Mouse (Mus musculus) layer of hippocampus, postnatal 25 days (tissue): ENCODE measurements around the gene Sbno1. TPM values are rescaled to one million over a fixed set of nuclear protein-coding genes. Genes with fewer than 3 reads are reported as not detected.
"Not testable (repeated sequence)": the region's sequence is repeated elsewhere in the genome, so short reads cannot be mapped to it uniquely, and the experiment has no call there.

ENCODE experiments used
- DNase-seq, 2 experiments: peaks; one replicate each; pipeline ENCODE4 v3.0.0; 2022; ENCODE audit warnings: mixed read lengths in 2 of 2, low spot score in 1 of 2; ENCODE audit errors: extremely low spot score in 1 of 2
- total RNA-seq, 2 experiments: library from RNA; stranded (reverse); gene quantifications; 2 replicates each; pipeline ENCODE4 v1.2.3; 2021

Sbno1 gene
- 100 to 1,000 TPM; 143 to 144 TPM for total RNA-seq

DNA sequence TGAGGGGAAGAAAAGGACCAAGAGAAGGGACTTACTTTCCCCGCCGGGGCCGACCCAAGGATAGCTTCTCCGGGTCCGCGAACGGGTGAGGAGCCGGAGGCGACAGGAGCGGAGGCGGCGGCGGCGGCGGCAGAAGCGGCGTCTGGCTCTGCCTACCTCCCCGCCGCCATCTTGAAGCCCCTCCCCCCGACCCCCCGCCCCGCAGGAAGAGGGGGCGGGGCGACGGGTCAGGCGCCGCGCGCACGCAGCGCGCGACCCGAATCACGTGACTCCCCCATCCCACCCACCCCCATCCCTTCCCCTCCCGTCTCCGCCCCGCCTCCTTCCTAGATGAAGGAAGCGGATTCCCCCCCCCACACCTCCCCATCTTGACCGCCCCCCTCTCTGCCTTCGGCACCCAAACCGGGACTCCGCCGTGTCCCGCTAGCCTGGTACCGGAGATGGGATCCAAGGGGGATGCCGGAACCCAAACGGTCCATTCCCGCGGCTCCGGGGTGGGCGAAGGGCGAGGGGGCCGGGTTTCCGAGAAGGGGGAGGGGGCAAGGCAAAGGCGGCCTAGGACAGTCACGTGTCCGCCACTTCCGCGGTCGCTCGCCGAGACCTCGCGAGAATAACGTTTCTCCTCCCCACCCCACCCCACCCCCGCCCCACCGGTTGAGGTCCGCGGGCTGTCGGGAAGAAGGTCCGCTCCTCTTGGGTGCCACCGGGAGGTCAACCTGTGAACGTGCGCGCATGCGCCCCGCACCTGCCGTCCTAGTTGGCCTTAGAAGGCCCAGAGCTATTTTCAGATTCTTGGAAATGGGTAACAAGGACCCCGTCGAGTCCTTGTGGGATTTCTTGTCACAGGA is at the start of gene Sbno1:
Gene Sbno1, minus strand, starts transcription at position 590 of the 848 bp plus-strand sequence.
- DNase-seq: peak; percentile 80 to 90

DNA sequence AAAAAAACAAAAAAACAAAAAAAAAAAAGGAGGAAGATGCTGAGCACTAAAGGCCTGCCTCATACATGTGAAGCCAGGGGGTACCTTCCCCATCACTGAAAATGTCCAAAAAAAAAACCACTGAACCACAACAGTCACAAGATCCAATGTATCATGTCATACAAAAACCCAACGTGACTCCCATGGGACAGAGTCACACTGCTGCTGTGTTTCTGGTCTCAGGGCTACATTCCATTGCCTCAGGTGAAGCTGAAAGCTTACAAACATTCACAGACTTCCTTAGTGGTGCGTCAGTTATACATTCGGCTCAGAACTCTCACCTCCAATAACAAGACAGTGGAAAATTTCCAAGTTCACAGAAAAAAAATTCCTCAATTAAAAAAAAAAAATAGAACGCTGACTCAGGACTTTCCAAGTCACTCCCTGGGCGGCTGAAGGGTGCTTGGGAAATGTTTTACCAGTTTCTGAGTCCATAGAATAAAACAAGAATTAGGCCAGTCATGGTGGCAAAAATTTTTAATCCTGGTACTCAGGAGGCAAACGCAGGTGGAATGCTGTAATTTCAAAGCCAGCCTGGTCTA is 44.9 kb upstream of the Sbno1 start:
- DNase-seq: no peak

DNA sequence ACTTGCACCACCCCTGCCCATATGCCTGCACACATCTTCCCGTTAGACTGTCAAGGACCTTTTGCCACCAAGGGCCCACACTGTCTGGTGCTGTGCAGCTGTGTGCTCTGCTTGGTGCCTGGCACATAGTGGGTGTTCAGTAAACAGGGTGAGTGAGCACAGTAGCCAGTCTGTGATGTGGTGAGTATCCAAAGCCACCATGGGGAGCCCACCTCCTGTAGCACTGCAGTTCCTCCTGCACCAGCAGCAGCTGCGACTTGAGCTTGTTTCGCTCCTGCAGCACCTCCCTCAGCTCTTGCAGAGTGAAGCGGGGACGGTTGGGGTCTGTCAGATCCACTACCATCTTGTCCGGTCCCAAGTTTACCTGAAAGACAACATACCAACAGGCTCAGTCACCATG is 43.7 kb upstream of the Sbno1 start:
- no peak for DNase-seq

DNA sequence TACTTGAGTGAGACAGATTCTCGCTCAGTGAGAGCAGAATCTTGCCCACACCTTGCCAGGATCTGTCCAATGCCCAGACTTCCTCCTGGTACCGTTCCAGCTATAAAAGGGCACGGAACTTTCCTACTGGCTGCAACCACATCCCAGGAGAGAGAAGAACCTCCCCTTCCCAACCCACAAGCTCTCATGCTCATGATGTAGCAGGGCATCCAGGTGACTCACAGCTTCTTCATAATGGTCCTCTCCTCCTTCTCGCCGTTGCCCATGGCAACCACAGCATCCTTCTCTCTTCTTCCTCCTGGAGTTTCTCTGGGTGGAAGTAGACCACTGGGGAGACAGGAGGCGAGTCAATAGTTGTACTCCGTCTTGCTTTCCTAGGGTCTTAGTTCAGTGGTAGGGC is 42.6 kb upstream of the Sbno1 start:
- DNase-seq: no peak

DNA sequence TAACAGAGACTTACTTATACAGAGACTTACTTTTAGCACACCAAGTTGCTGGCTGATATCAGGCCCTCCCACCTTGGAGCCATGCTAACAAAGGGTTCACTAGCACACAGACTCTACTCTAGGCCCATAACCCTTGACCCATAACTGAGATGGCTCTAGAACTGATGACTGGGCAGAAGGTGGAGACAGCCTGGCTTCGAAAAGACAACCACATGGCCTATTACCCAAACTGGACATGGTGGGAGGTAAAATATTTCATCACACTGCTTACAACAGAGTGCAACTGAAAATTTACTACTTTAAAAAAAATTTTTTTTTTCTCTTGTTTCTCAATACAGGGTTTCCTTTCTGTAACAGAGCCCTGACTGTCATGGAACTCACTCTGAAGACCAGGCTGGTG is 42.0 kb upstream of the Sbno1 start:
- no peak for DNase-seq

DNA sequence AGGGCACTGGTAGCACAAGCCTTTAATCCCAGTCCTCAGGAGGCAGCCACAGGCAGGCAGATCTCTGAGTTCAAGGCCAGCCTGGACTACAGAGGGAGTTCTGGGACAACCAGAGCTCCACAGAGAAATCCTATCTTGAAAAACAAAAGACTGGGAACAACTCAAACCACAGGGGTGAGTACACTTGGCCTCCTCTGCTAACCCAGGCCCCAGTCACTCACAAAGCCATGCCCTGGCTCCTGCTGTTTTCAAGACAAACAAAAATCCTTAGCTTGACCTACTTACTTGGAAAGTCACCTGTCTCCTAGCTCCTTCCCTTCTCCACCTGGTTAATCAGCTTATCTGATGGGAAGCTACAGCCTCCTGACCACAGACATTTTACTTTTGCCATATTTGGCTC is 39.1 kb upstream of the Sbno1 start:
- no peak for DNase-seq

DNA sequence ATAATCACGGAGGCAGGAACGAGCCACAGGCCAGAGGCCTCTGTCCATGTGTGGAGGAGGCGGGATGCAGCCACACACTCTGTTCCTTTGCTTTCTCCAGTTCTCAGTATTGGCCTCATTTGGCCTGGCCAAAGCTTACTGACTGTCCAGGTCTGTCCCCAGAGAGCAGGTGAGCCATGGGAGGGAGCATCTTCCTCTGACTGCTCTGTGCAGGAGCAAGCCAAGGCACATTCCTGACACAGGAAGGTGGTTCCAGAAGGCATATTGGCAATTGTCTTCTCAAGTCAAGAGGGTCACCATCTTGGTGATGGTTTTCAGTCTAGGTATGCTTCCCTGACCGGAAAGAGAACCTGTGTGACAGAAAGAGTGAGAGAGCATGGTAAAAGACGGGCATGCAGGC is 37.7 kb upstream of the Sbno1 start:
- DNase-seq: no peak

DNA sequence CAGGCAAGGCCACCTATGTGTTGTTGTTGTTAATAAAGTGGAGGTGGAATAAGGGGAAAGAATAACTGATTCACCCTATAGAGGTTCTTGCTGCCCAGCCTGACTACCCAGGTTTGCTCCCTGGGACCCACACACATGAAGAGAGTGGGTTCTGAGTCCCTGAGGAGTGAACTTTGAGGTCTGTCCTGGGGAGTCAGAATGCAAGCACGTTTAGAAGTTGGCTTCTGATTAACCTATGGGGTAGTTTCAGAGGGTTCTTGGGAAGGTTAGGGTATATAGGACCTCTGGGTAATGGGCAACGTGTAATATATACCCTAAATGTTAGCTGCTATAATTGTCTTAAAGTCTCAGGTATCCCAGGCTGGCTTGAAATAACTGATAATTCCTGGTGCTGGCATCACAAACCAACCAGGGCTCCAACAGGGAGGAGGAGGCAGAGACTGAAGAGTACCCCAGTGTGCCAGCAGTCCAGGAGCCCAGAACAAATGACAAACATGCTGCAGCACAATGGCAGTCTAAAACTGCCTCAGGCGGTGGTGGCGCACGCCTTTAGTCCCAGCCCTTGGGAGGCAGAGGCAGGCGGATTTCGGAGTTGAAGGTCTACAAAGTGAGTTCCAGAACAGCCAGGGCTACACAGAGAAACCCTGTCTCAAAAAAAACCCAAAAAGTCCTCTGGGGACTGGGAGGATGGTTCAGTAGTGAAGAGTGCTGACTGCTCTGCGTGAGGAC is 36.7 kb upstream of the Sbno1 start:
- no peak for DNase-seq

DNA sequence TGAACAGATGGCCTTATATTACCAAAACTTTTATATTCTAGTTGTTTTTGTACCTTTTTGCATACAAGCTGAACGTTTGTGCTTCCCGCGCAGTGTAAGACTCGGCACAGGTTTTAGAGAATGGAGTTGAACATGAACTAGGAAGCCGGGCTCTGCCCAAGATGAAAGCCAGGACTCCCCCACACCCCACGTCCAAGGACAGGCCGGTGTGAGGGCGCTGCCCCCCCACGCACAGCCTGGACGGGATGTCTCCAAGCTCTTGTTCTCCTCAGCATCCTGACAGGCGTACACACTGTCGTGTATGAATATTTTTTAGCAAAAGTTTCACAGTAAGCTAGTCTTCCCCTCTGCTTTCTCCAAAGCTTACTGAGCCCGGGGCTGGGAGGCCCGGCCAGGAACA is 35.1 kb upstream of the Sbno1 start:
- not testable (repeated sequence) for DNase-seq

DNA sequence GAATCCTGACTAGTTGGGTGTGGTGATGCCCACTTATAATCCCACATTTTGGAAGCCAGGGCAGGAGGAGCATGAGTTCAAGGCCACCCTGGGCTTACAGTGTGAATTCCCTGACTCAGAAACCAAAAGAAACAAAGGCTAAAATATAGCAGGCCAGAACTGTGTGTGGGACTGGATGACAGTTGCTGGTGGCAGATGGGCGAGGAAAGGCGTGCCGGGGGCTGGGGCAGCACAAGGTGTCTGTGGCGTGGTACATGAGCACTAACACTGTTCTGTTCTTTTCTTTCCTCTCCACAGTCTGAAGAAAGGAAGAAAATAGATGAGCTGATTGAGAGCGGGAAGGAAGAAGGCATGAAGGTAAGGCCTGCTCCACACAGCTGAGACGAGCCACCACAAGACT is 31.0 kb upstream of the Sbno1 start:
- no peak for DNase-seq

DNA sequence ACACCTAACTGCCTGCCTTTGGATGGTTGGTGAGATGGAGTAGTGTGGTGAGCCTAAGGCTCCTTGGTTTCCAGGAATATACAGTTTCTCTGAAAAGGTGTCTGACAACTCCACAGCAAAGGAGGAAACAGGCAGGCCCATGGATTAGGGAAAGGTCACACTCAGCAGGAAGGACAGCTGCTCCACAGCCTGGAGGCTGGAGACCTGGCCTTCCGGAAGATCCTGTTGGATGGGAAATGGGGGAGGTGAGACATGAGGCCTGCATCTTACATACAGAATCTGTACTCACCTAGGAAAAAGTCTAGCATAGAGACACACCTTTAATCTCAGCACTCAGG is 28.2 kb upstream of the Sbno1 start:
- no peak for DNase-seq

DNA sequence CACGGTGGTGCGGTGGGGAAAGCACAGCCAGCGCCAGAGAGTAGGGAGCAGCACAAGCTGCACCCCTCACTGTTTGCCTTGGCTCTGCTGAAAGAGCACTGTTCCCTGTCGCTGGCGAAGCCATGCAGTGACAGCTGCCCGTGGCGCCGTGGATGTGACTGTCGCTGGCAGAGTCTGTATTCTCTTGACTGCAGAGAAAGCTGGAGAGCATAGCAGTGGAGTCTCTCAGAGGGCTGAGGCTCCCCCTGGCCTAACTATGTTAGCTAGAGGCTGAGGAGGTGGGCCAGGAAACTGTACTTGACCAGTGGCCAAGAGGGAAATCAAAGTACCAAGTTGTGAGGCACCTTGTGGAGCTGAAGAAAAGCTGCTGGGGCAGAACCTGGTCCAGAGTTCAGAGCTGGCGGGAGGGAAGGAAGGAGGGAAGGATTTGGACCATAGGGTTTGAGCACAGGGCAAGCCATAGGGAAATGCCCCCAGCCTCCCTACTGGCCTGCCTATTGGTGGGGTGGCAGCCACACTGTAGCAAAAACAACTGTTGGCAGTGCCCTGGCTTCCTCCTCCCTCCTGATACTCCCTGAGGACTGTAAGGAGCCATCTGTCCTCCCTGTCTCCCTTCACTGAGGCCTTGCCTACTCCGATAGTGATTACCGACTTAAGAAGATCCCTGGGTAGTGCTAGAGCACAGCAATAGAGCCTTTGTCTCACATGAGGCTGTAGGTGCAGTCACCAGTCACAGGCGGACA is 27.7 kb upstream of the Sbno1 start:
- peak; percentile 60 to 62 for DNase-seq

DNA sequence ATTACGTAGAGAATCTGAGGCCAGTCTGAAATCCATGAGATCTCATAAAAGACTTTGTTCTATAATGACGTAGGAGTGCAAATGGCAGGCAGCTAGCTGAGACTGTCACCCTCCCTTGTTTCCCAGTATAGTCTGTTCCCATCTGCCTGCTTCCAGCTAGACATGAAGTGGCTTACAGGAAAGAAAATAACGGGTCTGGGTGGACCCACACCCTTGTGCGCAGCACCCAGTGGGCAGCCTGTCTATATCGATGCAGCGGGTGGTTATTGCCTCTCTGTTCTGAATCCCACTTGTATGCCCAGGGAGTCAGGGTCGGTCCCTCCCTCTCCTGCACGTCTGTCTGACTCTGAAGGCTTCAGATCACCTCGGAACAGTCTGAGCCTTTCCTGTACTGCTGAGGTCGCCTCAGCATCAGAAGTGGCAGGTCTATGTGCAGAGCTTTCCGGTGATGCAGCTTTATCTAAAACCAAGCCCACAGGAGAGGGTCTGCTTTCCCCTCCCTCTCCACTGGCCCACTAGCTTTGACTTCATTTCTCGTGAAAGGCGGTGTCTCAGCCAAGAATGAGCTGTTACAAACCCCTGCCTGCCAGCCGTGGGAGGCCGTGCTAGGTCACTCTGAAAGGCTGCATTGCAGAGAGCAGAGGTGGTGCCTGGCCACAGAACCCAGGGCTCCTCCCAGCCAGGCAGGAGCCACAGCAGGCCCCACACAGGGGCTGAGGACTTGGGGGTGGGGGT is 26.9 kb upstream of the Sbno1 start:
- DNase-seq: peak in 1 of 2 experiments; percentile 33

DNA sequence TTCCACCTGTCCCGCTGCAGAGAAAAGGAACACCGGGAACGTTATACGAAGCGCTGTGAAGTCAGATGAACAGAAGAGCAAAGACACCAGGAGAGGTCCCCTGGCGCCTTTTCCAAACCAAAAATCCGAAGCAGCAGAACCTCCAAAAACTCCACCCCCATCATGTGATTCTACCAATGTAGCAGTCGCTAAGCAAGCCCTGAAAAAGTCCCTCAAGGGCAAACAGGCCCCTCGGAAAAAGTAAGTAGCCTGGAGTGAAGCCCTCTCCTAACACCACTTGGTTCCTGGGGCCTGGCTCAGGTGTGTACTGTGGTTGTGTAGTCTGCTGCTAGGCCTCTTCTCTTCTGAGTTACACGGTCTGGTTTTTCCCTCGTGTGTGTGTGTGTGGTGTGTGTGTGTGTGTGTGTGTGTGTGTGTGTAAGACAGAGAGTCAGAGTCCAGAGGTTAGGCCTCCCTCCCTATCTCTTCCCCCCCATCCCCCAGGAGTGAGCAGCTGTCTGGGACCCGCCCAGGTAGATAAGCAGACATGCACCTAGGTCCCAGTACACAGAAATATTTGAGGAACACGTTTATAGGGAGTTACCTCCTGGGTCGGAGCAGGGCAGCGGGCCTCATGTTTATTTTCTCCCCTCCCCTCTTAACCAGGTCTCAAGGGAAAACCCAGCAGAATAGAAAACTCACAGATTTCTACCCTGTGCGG is 25.0 kb upstream of the Sbno1 start:
- DNase-seq: no peak

DNA sequence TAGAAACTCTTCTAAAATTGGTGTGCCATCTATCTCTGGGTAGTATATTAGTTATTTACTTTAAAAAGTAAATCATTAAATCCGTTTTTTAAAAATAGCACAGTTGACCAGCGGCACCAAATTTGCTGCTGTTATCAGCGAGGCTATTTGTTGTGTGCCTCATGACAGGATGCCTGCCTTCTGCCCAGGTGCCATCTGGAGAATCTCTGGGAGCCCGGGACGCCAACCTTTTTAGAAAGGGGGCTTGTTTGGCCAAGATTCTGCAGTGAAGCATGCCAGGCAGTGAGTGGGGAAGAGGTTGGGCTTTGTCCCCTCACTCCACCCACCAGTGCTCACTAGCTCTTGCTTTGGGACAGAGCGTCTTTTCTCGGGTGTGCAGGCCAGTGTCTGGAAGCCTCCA is 24.2 kb upstream of the Sbno1 start:
- no peak for DNase-seq

DNA sequence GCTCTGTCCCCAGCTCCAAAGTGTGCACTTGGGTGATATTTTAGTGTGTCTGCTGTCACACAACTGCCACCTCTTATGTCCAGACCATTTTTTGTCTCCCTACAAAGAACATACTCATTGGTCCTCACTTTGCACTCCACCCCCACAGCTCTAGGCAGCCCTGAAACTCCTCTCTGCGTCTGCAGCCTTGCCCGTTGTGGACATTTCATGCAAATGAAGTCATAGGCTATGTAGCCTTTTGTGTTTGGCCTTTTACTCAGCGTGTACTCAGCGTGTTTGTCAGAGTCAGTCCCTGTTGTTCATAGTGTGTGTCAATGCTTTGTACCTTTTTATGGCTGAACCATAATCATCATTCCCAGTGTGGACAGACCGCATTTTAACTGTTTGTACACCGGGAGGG is 23.7 kb upstream of the Sbno1 start:
- no peak for DNase-seq

DNA sequence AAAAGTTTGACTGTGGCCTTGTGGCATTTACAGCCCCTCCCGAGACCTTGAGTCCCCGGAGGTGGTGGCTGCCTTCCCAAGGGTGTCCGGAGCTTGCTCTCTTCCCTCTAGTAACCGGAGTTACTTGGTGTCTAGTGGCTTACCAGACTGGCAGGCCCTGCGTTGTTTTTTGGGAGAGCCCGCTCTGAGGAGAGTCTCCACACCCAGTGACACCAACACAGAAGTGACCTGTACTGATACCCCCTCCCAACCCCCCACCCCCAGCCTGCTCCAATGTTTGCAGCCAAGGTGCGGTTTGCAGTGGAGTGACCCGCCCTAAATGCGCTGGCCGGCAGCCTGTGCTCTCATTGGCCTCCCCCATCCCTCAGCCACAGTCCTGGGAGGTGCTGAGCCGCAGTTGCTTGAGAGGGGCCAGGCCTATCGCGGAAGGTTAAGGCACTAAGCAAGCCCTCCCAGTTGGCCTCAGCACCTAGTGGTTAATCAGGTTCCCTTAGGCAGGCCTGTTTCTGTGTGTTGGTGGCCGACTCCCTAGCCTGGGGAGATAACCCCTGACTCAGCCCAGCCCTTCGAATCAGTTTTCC is 20.6 kb upstream of the Sbno1 start:
- DNase-seq: no peak

DNA sequence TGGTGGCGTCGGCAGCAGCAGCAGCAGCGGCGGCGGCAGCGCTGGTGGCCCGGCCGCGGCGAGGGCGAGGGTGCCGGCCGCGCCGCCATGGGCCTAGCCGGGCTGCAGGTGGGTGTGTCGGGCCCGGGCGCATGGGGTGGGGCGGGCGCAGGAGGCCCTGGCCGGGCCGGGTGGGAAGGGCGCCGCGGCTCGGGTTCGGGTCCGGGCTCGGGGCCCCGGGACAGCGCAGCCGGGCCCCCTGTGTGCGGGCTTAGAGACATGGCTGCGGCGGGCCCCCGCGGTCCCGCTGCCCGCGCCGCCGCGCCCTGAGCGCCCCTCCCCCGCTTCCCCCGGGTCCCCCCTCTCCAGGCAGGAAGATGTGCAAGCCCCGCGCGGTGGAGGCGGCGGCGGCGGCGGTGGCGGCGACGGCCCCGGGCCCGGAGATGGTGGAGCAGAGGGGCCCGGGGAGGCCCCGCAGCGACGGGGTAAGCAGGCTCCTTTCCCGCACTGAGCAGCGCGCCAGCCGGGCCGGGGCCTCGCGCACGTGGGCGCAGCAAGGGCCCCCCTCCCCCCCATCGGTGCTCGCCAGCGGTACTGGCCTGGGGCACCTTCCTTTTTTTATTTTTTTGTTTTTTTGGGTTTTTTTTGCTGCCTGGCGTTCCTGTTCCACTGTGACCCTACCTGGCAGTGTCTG is 20.0 kb upstream of the Sbno1 start:
- DNase-seq: no peak
